ENCODE assay signal across 21 mouse cellular contexts in the genomic region with DNA sequence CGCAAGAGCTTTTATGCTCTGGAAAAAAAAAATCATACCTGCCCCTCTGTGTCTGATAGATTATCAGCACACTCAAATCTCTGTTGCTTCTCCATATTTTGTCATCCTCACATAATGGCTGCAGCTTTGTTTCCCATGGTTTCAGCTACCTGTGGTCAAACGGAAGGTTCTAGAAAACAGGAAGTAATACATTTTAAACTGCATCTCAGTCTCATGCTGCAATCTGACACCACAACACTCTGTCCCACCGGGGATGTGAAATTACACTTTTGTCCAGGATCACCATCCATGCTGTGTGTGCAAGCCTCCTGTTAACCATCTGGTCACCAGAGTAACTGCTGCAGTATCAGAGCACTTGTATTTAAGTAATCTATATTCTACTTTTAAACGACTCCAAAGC.
DNase-seq lines count a peak whose midpoint lies in the region; ATAC-seq lines count a peak whose summit lies in the region.
"Had no signal": no experiment of that assay in that cellular context is flagged by ENCODE, and none has a peak within 500 bp of the region (broad histone marks: within the 10 kb centered on the region; RNA-seq: fewer than 3 reads in every experiment).

No protein-coding gene starts in this region.

- no peak for ATAC-seq in heart, embryonic 12.5 days (ENCODE audit: insufficient number of reproducible peaks, low FRiP score)
- ATAC-seq in midbrain, embryonic 13.5 days, result no peak
- ATAC-seq in midbrain, embryonic 14.5 days (ENCODE audit: low FRiP score, low TSS enrichment), result no peak
- ATAC-seq in embryonic facial prominence, embryonic 14.5 days (ENCODE audit: low read depth), result no peak
- no peak for ATAC-seq in neural tube, embryonic 13.5 days (ENCODE audit: low read depth)
- no peak for ATAC-seq in inflammation-experienced regulatory T-cells, adult 6 months

- H3K27ac ChIP-seq in heart, embryonic 12.5 days (ENCODE audit: poor library complexity, severe bottlenecking), result no peak overlapping the region
- H3K27ac ChIP-seq in midbrain, embryonic 13.5 days, result peak overlapping the region; percentile 22; the same call in 1 of the 2 replicates
- no peak overlapping the region for H3K27ac ChIP-seq in midbrain, embryonic 14.5 days (replicated peaks; ENCODE audit: low read depth, low read length)
- no peak overlapping the region for H3K27ac ChIP-seq in embryonic facial prominence, embryonic 14.5 days (replicated peaks; ENCODE audit: low read depth, low read length)
- 0 out of 2 replicates have a peak overlapping the region, but pooled peaks have one; percentile 24 for H3K27ac ChIP-seq in neural tube, embryonic 13.5 days (replicated peaks)
- H3K27ac ChIP-seq: forebrain, embryonic 12.5 days; hindbrain, embryonic 15.5 days; limb, embryonic 15.5 days; neural tube, embryonic 12.5 days; stomach, postnatal 0 days had no signal

- 55% methylated on average over 4 of the region's 4 CpGs for WGBS in heart, embryonic 12.5 days
- WGBS in midbrain, embryonic 13.5 days, result 48% methylated on average over 4 of the region's 4 CpGs
- 50% methylated on average over 4 of the region's 4 CpGs for WGBS in midbrain, embryonic 14.5 days
- WGBS in embryonic facial prominence, embryonic 14.5 days, result 29% methylated on average over 4 of the region's 4 CpGs
- WGBS in neural tube, embryonic 13.5 days, result 25% methylated on average over 4 of the region's 4 CpGs

- no peak overlapping the region for H3K4me3 ChIP-seq in heart, embryonic 12.5 days
- H3K4me3 ChIP-seq in midbrain, embryonic 13.5 days (replicated peaks), result no peak overlapping the region
- no peak overlapping the region for H3K4me3 ChIP-seq in midbrain, embryonic 14.5 days (replicated peaks; ENCODE audit: low read depth, low read length)
- no peak overlapping the region for H3K4me3 ChIP-seq in embryonic facial prominence, embryonic 14.5 days (ENCODE audit: low read depth, low read length)
- no peak overlapping the region for H3K4me3 ChIP-seq in neural tube, embryonic 13.5 days
- H3K4me3 ChIP-seq: forebrain, embryonic 12.5 days; hindbrain, embryonic 15.5 days; limb, embryonic 15.5 days; neural tube, embryonic 12.5 days had no signal

- peak; percentile 56 for DNase-seq in heart, adult 11 months
- DNase-seq in midbrain, embryonic 14.5 days, result no peak
- peak; percentile 19 for DNase-seq in embryonic facial prominence, embryonic 14.5 days (ENCODE audit: low spot score)
- DNase-seq in layer of hippocampus, adult 18-20 months (ENCODE audit: low spot score in 2 of 2), result no peak
- DNase-seq: cerebellum, adult 11-12 months; cerebellum, postnatal 25 days; gastrocnemius, postnatal 25 days; kidney, adult 18-20 months; kidney, postnatal 25 days; layer of hippocampus, adult 9-11 months; lung, adult 18-20 months; right cerebral cortex, postnatal 25 days had no signal

- no peaks in the 10 kb centered on the region for H3K9me3 ChIP-seq in heart, embryonic 12.5 days (replicated peaks)
- no peaks in the 10 kb centered on the region for H3K9me3 ChIP-seq in midbrain, embryonic 13.5 days
- no peaks in the 10 kb centered on the region for H3K9me3 ChIP-seq in midbrain, embryonic 14.5 days (ENCODE audit: control insufficient read depth, low read length)
- H3K9me3 ChIP-seq in embryonic facial prominence, embryonic 14.5 days (ENCODE audit: control insufficient read depth, low read length), result no peaks in the 10 kb centered on the region
- no peaks in the 10 kb centered on the region for H3K9me3 ChIP-seq in neural tube, embryonic 13.5 days
- H3K9me3 ChIP-seq: forebrain, embryonic 12.5 days; hindbrain, embryonic 15.5 days; limb, embryonic 15.5 days; neural tube, embryonic 12.5 days had no signal

- H3K27me3 ChIP-seq in heart, embryonic 12.5 days (replicated peaks), result no peaks in the 10 kb centered on the region
- no peaks in the 10 kb centered on the region for H3K27me3 ChIP-seq in midbrain, embryonic 13.5 days
- H3K27me3 ChIP-seq in midbrain, embryonic 14.5 days (ENCODE audit: control insufficient read depth, insufficient read depth, low read length), result no peaks in the 10 kb centered on the region
- H3K27me3 ChIP-seq in embryonic facial prominence, embryonic 14.5 days (replicated peaks; ENCODE audit: control insufficient read depth, insufficient read depth, low read length), result no peaks in the 10 kb centered on the region
- H3K27me3 ChIP-seq in neural tube, embryonic 13.5 days, result no peaks in the 10 kb centered on the region
- H3K27me3 ChIP-seq: forebrain, embryonic 12.5 days; hindbrain, embryonic 15.5 days; limb, embryonic 15.5 days; neural tube, embryonic 12.5 days had no signal

- peaks cover 19% of the 10 kb centered on the region for H3K4me1 ChIP-seq in heart, embryonic 12.5 days (replicated peaks)
- H3K4me1 ChIP-seq in midbrain, embryonic 13.5 days (replicated peaks), result peaks cover 26% of the 10 kb centered on the region
- H3K4me1 ChIP-seq in midbrain, embryonic 14.5 days (ENCODE audit: control insufficient read depth, insufficient read depth, low read length), result peaks cover 10% of the 10 kb centered on the region
- peaks cover 6% of the 10 kb centered on the region; the same call in 1 of the 2 replicates for H3K4me1 ChIP-seq in embryonic facial prominence, embryonic 14.5 days (ENCODE audit: control insufficient read depth, insufficient read depth, low read length)
- peaks cover 22% of the 10 kb centered on the region for H3K4me1 ChIP-seq in neural tube, embryonic 13.5 days (replicated peaks)
- H3K4me1 ChIP-seq: limb, embryonic 15.5 days had no signal

- H3K4me2 ChIP-seq in heart, embryonic 12.5 days, result no peak overlapping the region
- H3K4me2 ChIP-seq in midbrain, embryonic 13.5 days (replicated peaks), result no peak overlapping the region
- H3K4me2 ChIP-seq in midbrain, embryonic 14.5 days (ENCODE audit: low read length), result no peak overlapping the region
- H3K4me2 ChIP-seq in embryonic facial prominence, embryonic 14.5 days (ENCODE audit: low read depth, low read length), result no peak overlapping the region
- H3K4me2 ChIP-seq in neural tube, embryonic 13.5 days, result no peak overlapping the region
- H3K4me2 ChIP-seq: forebrain, embryonic 12.5 days; hindbrain, embryonic 15.5 days; limb, embryonic 15.5 days had no signal

- H3K36me3 ChIP-seq in heart, embryonic 12.5 days, result no peaks in the 10 kb centered on the region
- H3K36me3 ChIP-seq in midbrain, embryonic 13.5 days, result no peaks in the 10 kb centered on the region
- H3K36me3 ChIP-seq in midbrain, embryonic 14.5 days (ENCODE audit: control insufficient read depth, insufficient read depth, low read length), result no peaks in the 10 kb centered on the region
- no peaks in the 10 kb centered on the region for H3K36me3 ChIP-seq in embryonic facial prominence, embryonic 14.5 days (ENCODE audit: control insufficient read depth, insufficient read depth, low read length)
- H3K36me3 ChIP-seq in neural tube, embryonic 13.5 days, result no peaks in the 10 kb centered on the region
- H3K36me3 ChIP-seq: forebrain, embryonic 12.5 days; hindbrain, embryonic 15.5 days; limb, embryonic 15.5 days; neural tube, embryonic 12.5 days had no signal

- no peak overlapping the region for H3K9ac ChIP-seq in heart, embryonic 12.5 days
- no peak overlapping the region for H3K9ac ChIP-seq in midbrain, embryonic 13.5 days (replicated peaks)
- no peak overlapping the region for H3K9ac ChIP-seq in midbrain, embryonic 14.5 days (replicated peaks; ENCODE audit: low read length)
- no peak overlapping the region for H3K9ac ChIP-seq in embryonic facial prominence, embryonic 14.5 days (ENCODE audit: low read depth, low read length)
- no peak overlapping the region for H3K9ac ChIP-seq in neural tube, embryonic 13.5 days
- H3K9ac ChIP-seq: forebrain, embryonic 12.5 days; hindbrain, embryonic 15.5 days; limb, embryonic 15.5 days; neural tube, embryonic 12.5 days had no signal

Comparison
In these comparisons a context has a peak if more than half of its experiments do, and no peak if none do; other contexts are left out.
1. H3K27ac ChIP-seq: peak in midbrain, embryonic 13.5 days (single experiment) and neural tube, embryonic 13.5 days (single experiment); none in heart, embryonic 12.5 days (single experiment), midbrain, embryonic 14.5 days (single experiment) and embryonic facial prominence, embryonic 14.5 days (single experiment).
2. DNase-seq: peak in heart, adult 11 months (single experiment) and embryonic facial prominence, embryonic 14.5 days (single experiment); none in midbrain, embryonic 14.5 days (single experiment) and layer of hippocampus, adult 18-20 months (0 of 2).